Mouse (Mus musculus) left cerebral cortex, postnatal 14 days (tissue): ENCODE data around the gene Slc22a8. TPM values are rescaled to one million over a fixed set of nuclear protein-coding genes. Genes with fewer than 3 reads are reported as not detected.

ENCODE experiments used
- DNase-seq, 2 experiments: peaks; one replicate each; pipeline ENCODE4 v3.0.0; 2021 to 2022; ENCODE audit warnings: low spot score in 2 of 2, mixed read lengths in 1 of 2
- intact Hi-C: fragments of 180-260 bp; cut with DNase I; formaldehyde crosslinking; loops from one replicate; pipeline ENCODE4 v1.15.1; 2025
- total RNA-seq, 2 experiments: library from RNA; stranded (reverse); gene quantifications; 2 replicates each; pipeline ENCODE4 v1.2.3; 2021

Gene Slc22a8
- total RNA-seq, 2 experiments from 2014 or later: 22.1 to 23.8 TPM

DNA sequence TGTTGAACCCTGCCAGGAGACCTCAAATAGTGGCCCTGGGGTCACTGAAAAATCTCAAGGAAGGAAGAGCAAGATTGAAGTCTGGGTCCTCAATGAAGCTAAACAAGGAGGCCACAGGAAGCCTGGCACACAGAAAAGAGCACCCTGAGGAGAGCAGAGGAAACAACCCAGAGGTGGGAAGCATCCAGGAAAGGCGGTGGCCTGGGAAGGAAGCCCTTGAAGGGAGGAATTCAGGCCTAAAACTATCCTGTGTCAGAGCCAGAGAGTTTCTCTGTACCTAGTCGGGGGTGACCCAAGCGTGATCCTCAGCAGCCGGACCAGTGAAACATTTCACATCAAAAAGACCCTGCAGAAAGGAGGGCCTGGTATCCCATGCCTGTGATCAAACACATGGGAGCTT is 65.3 kb downstream of the Slc22a8 start:
- no peak for DNase-seq
- intact Hi-C loops: no loop called here

Other genes starting within 250 kb of the Slc22a8 start
- gene Slc22a30, start 186.1 kb upstream of the Slc22a8 start, total RNA-seq: not detected
- gene Slc22a6, start 26.8 kb downstream of the Slc22a8 start, total RNA-seq: 1 to 10 TPM; 4.8 to 5.7 TPM
- gene Chrm1, start 72.5 kb downstream of the Slc22a8 start, total RNA-seq: 100 to 1,000 TPM; 148 to 165 TPM
- 100 to 1,000 TPM; 182 to 189 TPM for gene Slc3a2, start 132.1 kb downstream of the Slc22a8 start, total RNA-seq
- 10 to 100 TPM; 42.3 to 43.9 TPM for gene Wdr74, start 144.6 kb downstream of the Slc22a8 start, total RNA-seq
- gene 1700092M07Rik, start 149.5 kb downstream of the Slc22a8 start, total RNA-seq: not detected
- 10 to 100 TPM; 63.6 to 64.6 TPM for gene Stx5a, start 150.2 kb downstream of the Slc22a8 start, total RNA-seq
- 10 to 100 TPM; 61.9 to 73.6 TPM for gene Nxf1, start 165.8 kb downstream of the Slc22a8 start, total RNA-seq
- gene Tmem223, start 179.7 kb downstream of the Slc22a8 start, total RNA-seq: 10 to 100 TPM; 80.1 to 91.9 TPM
- gene Tmem179b, start 183.2 kb downstream of the Slc22a8 start, total RNA-seq: 10 to 100 TPM in 1 of 2 experiments, 1 to 10 TPM in 1; 8.9 to 10.9 TPM
- gene Taf6l, start 195.2 kb downstream of the Slc22a8 start, total RNA-seq: 10 to 100 TPM; 11.9 to 13.4 TPM
- 100 to 1,000 TPM; 108 to 110 TPM for gene Polr2g, start 207.3 kb downstream of the Slc22a8 start, total RNA-seq
- gene Zbtb3, start 211.3 kb downstream of the Slc22a8 start, total RNA-seq: 1 to 10 TPM; 4.2 to 5.1 TPM
- gene Ttc9c, start 228.1 kb downstream of the Slc22a8 start, total RNA-seq: 10 to 100 TPM; 28.2 to 30.5 TPM
- 10 to 100 TPM; 92.3 to 95.8 TPM for gene Hnrnpul2, start 228.8 kb downstream of the Slc22a8 start, total RNA-seq
- gene AC129217.1, start 238.5 kb downstream of the Slc22a8 start, total RNA-seq: not detected
- 100 to 1,000 TPM; 111 to 117 TPM for gene Bscl2, start 246.2 kb downstream of the Slc22a8 start, total RNA-seq
- gene Gng3, start 247.9 kb downstream of the Slc22a8 start, total RNA-seq: 100 to 1,000 TPM; 268 to 295 TPM